Mouse (Mus musculus): ENCODE data around the gene Ripk4.

DNA sequence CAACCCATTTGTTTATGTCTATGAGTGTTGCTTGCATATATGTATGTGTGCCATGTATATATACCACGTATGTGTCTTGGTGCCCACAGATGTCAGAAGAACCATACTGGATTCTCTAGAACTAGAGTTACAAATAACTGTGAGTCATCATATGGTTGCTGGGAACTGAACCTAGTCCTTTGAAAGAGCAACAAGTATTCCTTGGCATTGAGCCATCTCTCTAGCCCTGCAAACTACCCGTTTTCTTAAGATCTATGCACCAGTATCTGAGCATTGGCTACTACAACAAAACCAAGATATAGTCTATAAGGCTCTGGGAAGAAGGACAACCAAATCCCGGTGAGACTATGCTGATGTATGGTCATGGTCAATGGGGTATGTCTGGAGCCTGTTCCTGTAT lies 33.6 kb upstream of the Ripk4 start:
- TF ChIP-seq POLR2A (IDR thresholded peaks at IDR 0.05; ENCODE audit: low read depth, low read length) (no peak), CTCF (IDR thresholded peaks at IDR 0.05; ENCODE audit: extremely low read depth, insufficient read length, insufficient replicate concordance, low read depth, low read length) (no peak)
